Mouse (Mus musculus): ENCODE data around the gene Cnnm2. TPM values are rescaled to one million over a fixed set of nuclear protein-coding genes. Genes with fewer than 3 reads are reported as not detected.

Gene Cnnm2
- total and polyA plus RNA-seq, 3 experiments: 4.0 to 10.7 TPM; not detected in 1

GRCm38 (mm10) chr19:46856780-46857179 lies 95.4 kb downstream of the Cnnm2 start:
- Histone ChIP-seq H3K9ac (ENCODE audit: control insufficient read depth, low read depth, low read length, poor library complexity, severe bottlenecking) (no peak overlapping the region), H3K4me1 (ENCODE audit: control insufficient read depth in 1 of 2, insufficient read depth in 2 of 2, low read length in 2 of 2) (peaks cover 10 to 20% of the 10 kb centered on the region in 2 experiments), H3K27ac (ENCODE audit: control insufficient read depth, low read depth, low read length) (no peak overlapping the region), H3K4me3 (ENCODE audit: control insufficient read depth in 1 of 2, insufficient read depth in 1 of 2, low read depth in 2 of 2, low read length in 2 of 2) (no peak overlapping the region), H3K9me3 (replicated peaks; ENCODE audit: insufficient read depth, low read length) (no peaks in the 10 kb centered on the region), H3K79me2 (ENCODE audit: control insufficient read depth, insufficient read depth, low read length, poor library complexity) (no peaks in the 10 kb centered on the region), H3K36me3 (ENCODE audit: control insufficient read depth in 1 of 2, insufficient read depth in 2 of 2, low read length in 2 of 2) (peaks cover 0 to 24% of the 10 kb centered on the region in 2 experiments; a peak in 2 of 4 replicates), H3K27me3 (ENCODE audit: control insufficient read depth in 1 of 2, insufficient read depth in 2 of 2, low read length in 2 of 2) (no peaks in the 10 kb centered on the region)
- no peak for DNase-seq (ENCODE audit: low read depth, low spot score)
- TF ChIP-seq GATA1 (IDR thresholded peaks at IDR 0.05; ENCODE audit: low read depth, low read length) (peak; percentile 50; the same call in 1 of the 2 replicates), NELFE (IDR thresholded peaks at IDR 0.05; ENCODE audit: low read depth, low read length) (no peak)

- H3K36me3 ChIP-seq (ENCODE audit: control insufficient read depth in 1 of 2, insufficient read depth in 2 of 2, low read length in 2 of 2): peaks cover 0 to 28% of the 10 kb centered on the region in 2 experiments; a peak in 2 of 4 replicates
- H3K4me3 ChIP-seq (ENCODE audit: control insufficient read depth in 1 of 2, insufficient read depth in 1 of 2, low read depth in 2 of 2, low read length in 2 of 2): no peak overlapping the region
- no peak overlapping the region for H3K9ac ChIP-seq (ENCODE audit: control insufficient read depth, low read depth, low read length, poor library complexity, severe bottlenecking)
- no peaks in the 10 kb centered on the region for H3K79me2 ChIP-seq (ENCODE audit: control insufficient read depth, insufficient read depth, low read length, poor library complexity)
- no peaks in the 10 kb centered on the region for H3K9me3 ChIP-seq (replicated peaks; ENCODE audit: insufficient read depth, low read length)
- peak; percentile 47 for DNase-seq (ENCODE audit: low read depth, low spot score)
- peaks cover 10 to 26% of the 10 kb centered on the region in 2 experiments for H3K4me1 ChIP-seq (ENCODE audit: control insufficient read depth in 1 of 2, insufficient read depth in 2 of 2, low read length in 2 of 2)
- H3K27me3 ChIP-seq (ENCODE audit: control insufficient read depth in 1 of 2, insufficient read depth in 2 of 2, low read length in 2 of 2): no peaks in the 10 kb centered on the region
- H3K27ac ChIP-seq (ENCODE audit: control insufficient read depth, low read depth, low read length): no peak overlapping the region
- TF ChIP-seq MAZ (IDR thresholded peaks at IDR 0.05; ENCODE audit: low read depth, low read length): no peak
- TF ChIP-seq MEF2A (IDR thresholded peaks at IDR 0.05; ENCODE audit: extremely low read depth, insufficient replicate concordance, low read depth, low read length, poor library complexity, severe bottlenecking): no peak
- TF ChIP-seq NRF1 (IDR thresholded peaks at IDR 0.05; ENCODE audit: insufficient read depth, low read depth, low read length, poor library complexity, severe bottlenecking): no peak
- TF ChIP-seq POLR2A (IDR thresholded peaks at IDR 0.05; ENCODE audit: control insufficient read depth in 1 of 2, insufficient read depth in 1 of 2, low read depth in 1 of 2, low read length in 2 of 2, poor library complexity in 1 of 2): no peak
- no peak for TF ChIP-seq POLR2AphosphoS2 (IDR thresholded peaks at IDR 0.05; ENCODE audit: low read length)
- no peak for TF ChIP-seq BHLHE40 (IDR thresholded peaks at IDR 0.05; ENCODE audit: borderline replicate concordance, low read depth, low read length)
- no peak for TF ChIP-seq CHD1 (IDR thresholded peaks at IDR 0.05; ENCODE audit: low read depth, low read length)
- TF ChIP-seq UBTF (IDR thresholded peaks at IDR 0.05; ENCODE audit: borderline replicate concordance, insufficient read depth, low read depth, low read length): no peak
- TF ChIP-seq TAL1 (IDR thresholded peaks at IDR 0.05; ENCODE audit: low read length): no peak
- TF ChIP-seq USF2 (IDR thresholded peaks at IDR 0.05; ENCODE audit: borderline replicate concordance in 1 of 2, insufficient read depth in 1 of 2, low read depth in 1 of 2, low read length in 2 of 2): no peak
- no peak for TF ChIP-seq TBP (IDR thresholded peaks at IDR 0.05; ENCODE audit: low read depth, low read length)
- TF ChIP-seq MAFK (IDR thresholded peaks at IDR 0.05; ENCODE audit: borderline replicate concordance, low read depth, low read length): no peak
- TF ChIP-seq MYC (IDR thresholded peaks at IDR 0.05; ENCODE audit: low read depth, low read length): 0 out of 2 replicates have a peak, but pooled peaks have one; percentile 9
- TF ChIP-seq CHD2 (IDR thresholded peaks at IDR 0.05; ENCODE audit: low read length): no peak
- TF ChIP-seq RCOR1 (IDR thresholded peaks at IDR 0.05; ENCODE audit: low read depth, low read length): peak; percentile 88
- TF ChIP-seq ZNF384 (IDR thresholded peaks at IDR 0.05; ENCODE audit: low read depth, low read length): no peak
- TF ChIP-seq GABPA (IDR thresholded peaks at IDR 0.05; ENCODE audit: low read depth, low read length): no peak
- no peak for TF ChIP-seq ZMIZ1 (IDR thresholded peaks at IDR 0.05; ENCODE audit: low read depth, low read length)
- TF ChIP-seq ELF1 (IDR thresholded peaks at IDR 0.05; ENCODE audit: low read depth, low read length): no peak
- TF ChIP-seq SIN3A (IDR thresholded peaks at IDR 0.05; ENCODE audit: low read length): no peak; the same call in none of the 2 replicates
- peak; percentile 15 to 61 (median 55); a peak in 5 of 6 replicates for TF ChIP-seq CTCF (IDR thresholded peaks at IDR 0.05 in 2 of 3, conservative IDR thresholded peaks at IDR 0.05 in 1 of 3; ENCODE audit: control insufficient read depth in 1 of 3, insufficient read depth in 1 of 3, low read depth in 2 of 3, low read length in 3 of 3, poor library complexity in 1 of 3, severe bottlenecking in 1 of 3)
- TF ChIP-seq ETS1 (IDR thresholded peaks at IDR 0.05; ENCODE audit: low read depth, low read length): 0 out of 2 replicates have a peak, but pooled peaks have one; percentile 11
- TF ChIP-seq NELFE (IDR thresholded peaks at IDR 0.05; ENCODE audit: low read depth, low read length): no peak
- TF ChIP-seq HCFC1 (IDR thresholded peaks at IDR 0.05; ENCODE audit: low read depth, low read length): no peak
- TF ChIP-seq USF1 (IDR thresholded peaks at IDR 0.05; ENCODE audit: low read depth, low read length): no peak
- 0 out of 2 replicates have a peak, but pooled peaks have one; percentile 17 for TF ChIP-seq GATA1 (IDR thresholded peaks at IDR 0.05; ENCODE audit: low read depth, low read length)
- TF ChIP-seq MAX (IDR thresholded peaks at IDR 0.05; ENCODE audit: low read length): no peak
- TF ChIP-seq JUND (IDR thresholded peaks at IDR 0.05; ENCODE audit: low read depth, low read length): no peak
- no peak for TF ChIP-seq E2F4 (IDR thresholded peaks at IDR 0.05; ENCODE audit: borderline replicate concordance, low read depth, low read length)
- TF ChIP-seq KAT2A (conservative IDR thresholded peaks at IDR 0.05; ENCODE audit: low read depth, low read length): no peak
These were observed 96.0 kb downstream of the Cnnm2 start for GRCm38 (mm10) chr19:46857277-46857989.
